Mouse (Mus musculus) hindbrain, embryonic 16.5 days (tissue): Measurements from ENCODE around the gene Ogt. TPM values are rescaled to one million over a fixed set of nuclear protein-coding genes. Genes with fewer than 3 reads are reported as not detected.

Experiments used
- ATAC-seq: fragments of 200-750 bp; cut with Nextera tagmentation; 2 replicates; pipeline ENCODE4 v1.8.0; 2017; ENCODE audit warnings: moderate TSS enrichment, moderate library complexity
- H3K27ac ChIP-seq: fragments of 300-500 bp; sonication (generic); 2 replicates; pipeline ENCODE4 v1.5.1; 2014; ENCODE audit warnings: low read depth, mild to moderate bottlenecking, control low read depth, low read length, moderate library complexity
- H3K27me3 ChIP-seq: fragments of 300-500 bp; sonication (generic); replicated peaks from 2 replicates; pipeline ENCODE4 v1.6.1; 2014; ENCODE audit warnings: low read length; ENCODE audit not compliant: control insufficient read depth, insufficient read depth
- H3K36me3 ChIP-seq: fragments of 300-500 bp; sonication (generic); 2 replicates; pipeline ENCODE4 v1.6.1; 2014; ENCODE audit warnings: mild to moderate bottlenecking, low read length, moderate library complexity, mixed read lengths; ENCODE audit not compliant: control insufficient read depth, insufficient read depth
- H3K4me1 ChIP-seq: fragments of 300-500 bp; sonication (generic); 2 replicates; pipeline ENCODE4 v1.6.1; 2014; ENCODE audit warnings: low read depth, low read length; ENCODE audit not compliant: control insufficient read depth, insufficient read depth
- H3K4me2 ChIP-seq: fragments of 300-500 bp; sonication (generic); 2 replicates; pipeline ENCODE4 v1.6.1; 2014; ENCODE audit warnings: mild to moderate bottlenecking, low read length, control low read depth, moderate library complexity
- H3K4me3 ChIP-seq: fragments of 300-500 bp; sonication (generic); 2 replicates; pipeline ENCODE4 v1.5.1; 2014; ENCODE audit warnings: mild to moderate bottlenecking, low read length, control low read depth, moderate library complexity
- H3K9ac ChIP-seq: fragments of 300-500 bp; sonication (generic); 2 replicates; pipeline ENCODE4 v1.6.1; 2014; ENCODE audit warnings: low read depth, mild to moderate bottlenecking, control low read depth, low read length, moderate library complexity
- H3K9me3 ChIP-seq: fragments of 300-500 bp; sonication (generic); 2 replicates; pipeline ENCODE4 v1.6.1; 2014; ENCODE audit warnings: mild to moderate bottlenecking, low read length, moderate library complexity; ENCODE audit not compliant: control insufficient read depth
- WGBS: fragments of 180-500 bp; shearing (Covaris S2); extraction: QIAGEN DNeasy Blood & Tissue Kit; methylation state at CpG from one replicate; pipeline ENCODE4 v1.1.7; 2014; 5-methylcytosine and 5-hydroxymethylcytosine counted together
- polyA plus RNA-seq: library from polyadenylated mRNA; unstranded; fragments of >200 nt; fragmentation: Nextera tagmentation; extraction: Ambion mirVana; gene quantifications from 2 replicates; pipeline ENCODE4 v1.2.1, GENCODE M21; 2015

The Ogt gene
- polyA plus RNA-seq, 1 experiment from 2014 or later: 157 TPM

- 77% methylated on average over 12 of the region's 12 CpGs for WGBS
- no peak for ATAC-seq
- Histone ChIP-seq H3K4me1 (no peaks in the 10 kb centered on the region), H3K9me3 (no peaks in the 10 kb centered on the region), H3K9ac (no peak overlapping the region), H3K27me3 (no peaks in the 10 kb centered on the region; the same call in 1 of the 2 replicates), H3K4me2 (no peak overlapping the region), H3K27ac (no peak overlapping the region), H3K36me3 (no peaks in the 10 kb centered on the region), H3K4me3 (no peak overlapping the region)
Observed at GRCm38 (mm10) chrX:101732644-101733043, 92.8 kb downstream of the Ogt start.

GRCm38 (mm10) chrX:101733288-101733687 lies 93.4 kb downstream of the Ogt start:
- no peak overlapping the region for H3K4me3 ChIP-seq
- no peaks in the 10 kb centered on the region for H3K36me3 ChIP-seq
- no peaks in the 10 kb centered on the region for H3K9me3 ChIP-seq
- H3K9ac ChIP-seq: no peak overlapping the region
- H3K4me1 ChIP-seq: no peaks in the 10 kb centered on the region
- H3K27me3 ChIP-seq: no peaks in the 10 kb centered on the region; the same call in 1 of the 2 replicates
- no peak overlapping the region for H3K27ac ChIP-seq
- no peak for ATAC-seq
- WGBS: 88% methylated on average over 3 of the region's 3 CpGs
- no peak overlapping the region for H3K4me2 ChIP-seq

DNA sequence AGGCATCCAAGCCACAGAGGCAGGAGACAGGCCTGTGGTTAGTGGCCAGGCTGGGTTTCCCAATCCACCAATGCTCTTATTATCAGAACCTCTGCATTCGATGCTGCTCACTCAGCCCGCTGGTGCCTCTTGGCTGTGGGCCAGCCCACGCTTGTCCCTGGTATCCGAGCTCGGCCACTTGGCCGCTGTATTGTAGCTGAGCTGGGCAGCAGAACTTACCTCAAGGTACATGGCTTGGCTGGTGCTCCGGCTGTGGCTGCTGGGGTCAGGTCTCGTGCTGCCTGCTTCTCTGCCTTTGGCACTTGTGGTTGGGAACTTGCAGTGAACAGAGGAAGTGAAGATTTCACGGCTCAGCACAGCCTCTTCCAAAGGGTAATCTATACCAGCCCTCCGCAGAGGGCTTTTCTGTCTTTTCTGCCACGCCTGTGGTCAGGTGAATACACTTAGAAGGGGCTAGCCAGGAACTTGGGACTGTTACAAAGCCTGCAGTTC lies 94.0 kb downstream of the Ogt start, which contains the start of gene Cxcr3:
TSS of gene Cxcr3 (minus strand) at position 442 of the 492 bp plus-strand sequence.
- Histone ChIP-seq H3K4me1 (no peaks in the 10 kb centered on the region), H3K27me3 (no peaks in the 10 kb centered on the region; the same call in 1 of the 2 replicates), H3K4me3 (no peak within 1 kb of the TSS), H3K9me3 (no peaks in the 10 kb centered on the region), H3K4me2 (no peak within 1 kb of the TSS), H3K27ac (no peak within 1 kb of the TSS), H3K9ac (no peak within 1 kb of the TSS), H3K36me3 (no peaks in the 10 kb centered on the region)
- ATAC-seq: no peak
- 60% methylated on average over 11 of the region's 11 CpGs for WGBS

Other genes with a start within 250 kb of the Ogt start
- 90.6 and 91.5 TPM in 2 replicates for gene Zmym3, start 219.2 kb upstream of the Ogt start, polyA plus RNA-seq
- gene Nono, start 210.7 kb upstream of the Ogt start, polyA plus RNA-seq: 256 and 286 TPM in 2 replicates
- gene Itgb1bp2, start 191.0 kb upstream of the Ogt start, polyA plus RNA-seq: 0.78 and 7.2 TPM in 2 replicates
- gene Taf1, start 107.3 kb upstream of the Ogt start, polyA plus RNA-seq: 11.4 and 16.3 TPM in 2 replicates
- 0.09 and 0.37 TPM in 2 replicates for gene Cxcr3, start 94.2 kb downstream of the Ogt start, polyA plus RNA-seq
- 0.25 TPM in 1 of 2 replicates, not detected in the other for gene Gm4779, start 154.4 kb downstream of the Ogt start, polyA plus RNA-seq
- gene 8030474K03Rik, start 154.6 kb downstream of the Ogt start, polyA plus RNA-seq: 0.11 TPM in 1 of 2 replicates, not detected in the other
- gene Nhsl2, start 209.3 kb downstream of the Ogt start, polyA plus RNA-seq: 7.6 and 8.2 TPM in 2 replicates